Mouse (Mus musculus) adrenal gland, postnatal 0 days (tissue): Measurements from ENCODE around the gene Npepps. TPM values are rescaled to one million over a fixed set of nuclear protein-coding genes. Genes with fewer than 3 reads are reported as not detected.

Experiments used
- polyA plus RNA-seq: library from polyadenylated mRNA; unstranded; fragments of >200 nt; fragmentation: Nextera tagmentation; extraction: Ambion mirVana; gene quantifications from 2 replicates; pipeline ENCODE4 v1.2.1, GENCODE M21; 2015

Gene Npepps
- polyA plus RNA-seq: 32.5 and 54.5 TPM in 2 replicates

DNA sequence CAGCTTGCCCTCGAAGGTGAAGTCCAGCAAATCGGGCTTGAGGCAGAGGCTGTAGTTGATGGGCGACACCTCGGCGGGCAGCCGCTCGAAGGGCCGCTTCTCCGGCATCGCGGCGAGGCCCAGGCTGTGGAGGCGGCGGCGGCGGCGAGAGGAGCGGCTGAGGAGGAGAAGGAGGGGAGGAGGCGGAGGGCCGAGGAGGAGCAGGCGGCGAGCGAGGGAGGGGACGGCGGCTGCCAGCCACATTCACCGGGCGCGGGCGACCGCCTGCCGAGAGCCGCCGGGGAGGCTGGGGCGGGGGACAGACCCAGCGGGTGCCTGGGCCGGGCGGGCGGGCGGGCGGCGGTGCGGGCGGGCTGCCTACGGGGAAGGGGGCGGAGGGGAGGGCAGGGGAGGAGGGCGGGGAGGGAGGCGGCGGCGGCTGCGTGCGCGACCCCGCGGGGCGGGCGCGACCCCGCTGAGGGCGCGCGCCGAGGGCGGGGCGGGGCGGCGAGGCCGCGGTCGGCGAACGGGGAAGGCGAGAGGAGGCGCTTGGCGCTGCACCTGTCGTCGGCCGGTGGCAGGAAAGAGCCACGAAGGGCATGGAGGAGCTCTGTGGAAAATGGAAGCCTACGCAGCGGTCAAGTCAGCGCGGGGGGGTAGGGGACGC is at the start of gene Npepps:
TSS of gene Npepps (minus strand) at position 423 of the 646 bp plus-strand sequence.

DNA sequence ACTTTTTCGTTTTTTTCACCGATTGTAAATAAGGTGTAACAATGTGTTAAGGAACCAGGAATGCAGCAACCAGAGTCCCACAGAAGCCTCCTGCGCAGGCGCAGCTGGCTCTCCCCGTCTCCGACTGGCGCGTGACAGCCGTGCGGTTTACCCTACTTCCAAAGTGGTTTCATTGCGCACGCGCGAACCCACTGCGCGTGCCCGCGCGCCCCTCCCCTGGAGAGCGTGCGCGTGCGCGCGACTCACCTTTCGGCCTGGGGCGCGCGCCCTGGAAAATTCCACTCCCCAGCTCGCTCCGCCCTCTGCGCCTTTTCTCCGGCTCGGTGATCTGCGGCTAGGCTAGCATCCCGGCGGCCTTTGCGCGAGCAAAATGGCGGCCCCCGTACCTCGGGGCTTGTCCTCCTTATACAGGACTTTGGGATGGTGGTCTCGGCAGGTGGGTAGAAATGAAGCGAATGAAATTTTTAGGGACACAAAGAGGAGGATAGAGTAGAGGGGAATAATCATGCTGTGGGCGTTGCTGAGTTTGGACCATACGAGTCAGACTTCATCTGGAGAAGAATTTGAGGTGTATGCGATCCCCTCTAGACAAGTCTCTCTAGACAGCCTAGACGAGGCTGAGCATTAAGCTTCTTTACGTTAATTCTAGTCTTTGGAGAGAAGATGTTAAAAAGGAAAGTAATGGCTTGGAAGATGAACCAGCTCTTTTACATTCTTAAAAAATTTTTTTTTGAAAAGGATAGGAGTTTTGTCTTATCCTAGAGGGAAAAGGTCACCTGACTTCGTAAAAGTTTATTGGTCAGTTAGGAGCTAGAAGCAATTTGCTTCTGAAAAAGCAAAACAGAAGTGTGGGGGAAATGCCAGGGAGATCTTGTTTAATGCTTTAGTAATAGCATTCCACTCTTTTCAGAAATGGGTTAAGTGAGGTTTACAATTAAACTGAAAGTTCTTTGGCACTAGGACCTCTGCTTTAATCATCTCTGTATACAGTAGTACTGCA is 35.4 kb upstream of the Npepps start, which contains the start of gene Mrpl45:
TSS of gene Mrpl45 (plus strand) at position 213 of the 1,000 bp plus-strand sequence.

DNA sequence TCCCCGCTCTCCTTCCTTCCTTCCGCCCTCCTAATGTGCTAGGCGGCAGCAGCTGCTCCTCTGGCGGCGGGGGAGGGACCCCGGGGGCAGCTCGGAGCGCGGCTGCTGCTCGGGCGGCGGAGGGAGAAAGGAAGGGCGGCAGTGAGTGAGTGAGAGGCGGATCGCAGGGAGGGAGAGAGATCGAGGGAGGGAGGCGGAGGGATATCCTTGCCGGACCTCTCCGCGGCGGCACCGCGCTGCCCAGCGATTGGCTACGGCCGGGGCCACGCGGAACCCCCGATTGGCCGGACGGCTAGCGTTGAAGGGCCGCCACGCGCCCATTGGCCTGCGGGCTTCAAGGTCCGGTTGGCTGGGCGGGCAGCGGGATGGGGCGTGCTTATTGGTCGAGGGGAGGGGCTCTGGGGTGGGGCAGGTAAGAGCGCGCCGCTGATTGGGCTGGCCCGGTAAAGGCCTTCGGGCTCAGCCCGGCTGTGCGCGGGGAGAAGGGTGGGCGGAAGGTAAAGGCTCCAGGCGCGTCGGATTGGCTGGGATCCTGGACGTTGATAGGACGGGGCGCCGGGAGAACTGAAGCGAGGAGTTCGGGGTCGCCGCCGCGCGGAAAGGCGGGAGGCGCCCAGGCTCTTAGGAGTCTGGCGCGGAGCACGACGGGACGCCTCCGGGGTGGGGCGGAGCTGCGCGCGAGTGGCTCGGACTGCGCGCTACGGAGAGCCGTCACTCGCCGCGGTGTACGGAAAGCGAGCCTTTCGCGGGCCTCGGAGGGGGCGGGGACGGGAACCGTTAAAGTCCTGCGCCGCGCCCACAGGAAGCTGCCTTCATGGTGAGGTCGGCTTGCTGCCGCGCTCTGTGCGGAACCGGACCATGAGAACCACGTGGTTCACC is 92.4 kb downstream of the Npepps start, which contains the start of gene Kpnb1:
TSS of gene Kpnb1 (minus strand) at position 118 of the 879 bp plus-strand sequence.

Other genes with a start within 250 kb of the Npepps start
- gene Lrrc46, start 239.2 kb downstream of the Npepps start, polyA plus RNA-seq: 1.7 TPM in 2 replicates
- gene Mrpl10, start 239.1 kb downstream of the Npepps start, polyA plus RNA-seq: 60.0 and 107 TPM in 2 replicates
- gene Osbpl7, start 230.0 kb downstream of the Npepps start, polyA plus RNA-seq: 5.1 and 9.9 TPM in 2 replicates
- gene Tbx21, start 165.3 kb downstream of the Npepps start, polyA plus RNA-seq: 0.28 and 0.50 TPM in 2 replicates
- 4.4 and 5.1 TPM in 2 replicates for gene Tbkbp1, start 129.1 kb downstream of the Npepps start, polyA plus RNA-seq
- 16.4 and 17.9 TPM in 2 replicates for gene Kpnb1, start 92.8 kb downstream of the Npepps start, polyA plus RNA-seq
- gene Mrpl45, start 35.1 kb upstream of the Npepps start, polyA plus RNA-seq: 30.0 and 45.7 TPM in 2 replicates
- 4.8 and 7.3 TPM in 2 replicates for gene Gpr179, start 71.4 kb upstream of the Npepps start, polyA plus RNA-seq
- gene Socs7, start 81.9 kb upstream of the Npepps start, polyA plus RNA-seq: 2.5 and 2.6 TPM in 2 replicates
- 5.2 and 8.4 TPM in 2 replicates for gene Arhgap23, start 134.9 kb upstream of the Npepps start, polyA plus RNA-seq
- 0.44 and 0.60 TPM in 2 replicates for gene 4933428G20Rik, start 219.7 kb upstream of the Npepps start, polyA plus RNA-seq